Comparison of ENCODE assay signal across 7 mouse cellular contexts in genomic region chr3:95674236-95674635, GRCm38 (mm10). TPM values are rescaled to one million over a fixed set of nuclear protein-coding genes. Genes with fewer than 3 reads are reported as not detected.
DNase-seq lines count a peak whose midpoint lies in the region; ATAC-seq and TF ChIP-seq lines count a peak whose summit lies in the region.

No protein-coding gene starts in this region.

- TF ChIP-seq EP300 in CH12.LX (IDR thresholded peaks at IDR 0.05; ENCODE audit: low read length), result peak; percentile 42; the same call in 1 of the 2 replicates

- no peaks in the 10 kb centered on the region for H3K27me3 ChIP-seq in CH12.LX (replicated peaks)
- H3K27me3 ChIP-seq in forebrain, embryonic 16.5 days (replicated peaks; ENCODE audit: control insufficient read depth, insufficient read depth, low read length), result no peaks in the 10 kb centered on the region
- H3K27me3 ChIP-seq in hindbrain, embryonic 13.5 days, result no peaks in the 10 kb centered on the region
- H3K27me3 ChIP-seq in liver, embryonic 11.5 days (replicated peaks; ENCODE audit: control insufficient read depth, insufficient read depth, low read length), result no peaks in the 10 kb centered on the region

- H3K4me3 ChIP-seq in CH12.LX (replicated peaks in 1 of 3; ENCODE audit: low read depth in 2 of 3, low read length in 2 of 3, poor library complexity in 1 of 3), result no peak overlapping the region
- no peak overlapping the region for H3K4me3 ChIP-seq in forebrain, embryonic 16.5 days (replicated peaks; ENCODE audit: low read length)
- no peak overlapping the region for H3K4me3 ChIP-seq in hindbrain, embryonic 13.5 days
- peak overlapping the region; percentile 31 for H3K4me3 ChIP-seq in liver, embryonic 11.5 days (ENCODE audit: low read depth, low read length)

- H3K9me3 ChIP-seq in CH12.LX (replicated peaks; ENCODE audit: low read length), result no peaks in the 10 kb centered on the region
- H3K9me3 ChIP-seq in forebrain, embryonic 16.5 days (ENCODE audit: control insufficient read depth, low read length), result no peaks in the 10 kb centered on the region
- no peaks in the 10 kb centered on the region for H3K9me3 ChIP-seq in hindbrain, embryonic 13.5 days
- no peaks in the 10 kb centered on the region for H3K9me3 ChIP-seq in liver, embryonic 11.5 days (ENCODE audit: control insufficient read depth, low read length)

- TF ChIP-seq RAD21 in CH12.LX (IDR thresholded peaks at IDR 0.05; ENCODE audit: low read depth, low read length), result no peak

- peaks cover 14% of the 10 kb centered on the region for H3K79me2 ChIP-seq in CH12.LX (replicated peaks; ENCODE audit: control insufficient read depth, extremely low read depth, insufficient read depth, poor library complexity, severe bottlenecking)

- peak overlapping the region; percentile 88 for H3K27ac ChIP-seq in CH12.LX (ENCODE audit: insufficient read depth, low read depth)
- peak overlapping the region; percentile 37; the same call in 1 of the 2 replicates for H3K27ac ChIP-seq in forebrain, embryonic 16.5 days (ENCODE audit: low read length)
- H3K27ac ChIP-seq in hindbrain, embryonic 13.5 days, result peak overlapping the region; percentile 66
- peak overlapping the region; percentile 87 for H3K27ac ChIP-seq in liver, embryonic 11.5 days (ENCODE audit: low read depth, low read length)

- ATAC-seq in forebrain, embryonic 16.5 days, result no peak
- ATAC-seq in hindbrain, embryonic 13.5 days (ENCODE audit: low FRiP score), result no peak
- peak; percentile 90 for ATAC-seq in liver, embryonic 11.5 days (replicated peaks; ENCODE audit: low FRiP score)
- peak; percentile 71 for ATAC-seq in neutrophil, adult 5-6 weeks (ENCODE audit: extremely low read depth, insufficient number of reproducible peaks, low FRiP score, poor library complexity, severe bottlenecking)

- H3K36me3 ChIP-seq in CH12.LX (replicated peaks in 1 of 2; ENCODE audit: control insufficient read depth in 1 of 2, insufficient read depth in 1 of 2, low read length in 1 of 2), result peaks cover 0 to 13% of the 10 kb centered on the region in 2 experiments
- H3K36me3 ChIP-seq in forebrain, embryonic 16.5 days (ENCODE audit: control insufficient read depth, insufficient read depth), result no peaks in the 10 kb centered on the region; the same call in 1 of the 2 replicates
- peaks cover 29% of the 10 kb centered on the region for H3K36me3 ChIP-seq in hindbrain, embryonic 13.5 days
- H3K36me3 ChIP-seq in liver, embryonic 11.5 days (ENCODE audit: control insufficient read depth, insufficient read depth, low read length), result peaks cover 3% of the 10 kb centered on the region; the same call in 1 of the 2 replicates

- peak overlapping the region; percentile 87 for H3K9ac ChIP-seq in CH12.LX (ENCODE audit: insufficient read depth, low read depth)
- H3K9ac ChIP-seq in forebrain, embryonic 16.5 days (replicated peaks; ENCODE audit: low read depth, low read length), result no peak overlapping the region
- 0 out of 2 replicates have a peak overlapping the region, but pooled peaks have one; percentile 5 for H3K9ac ChIP-seq in hindbrain, embryonic 13.5 days
- H3K9ac ChIP-seq in liver, embryonic 11.5 days (ENCODE audit: low read depth, low read length), result peak overlapping the region; percentile 66

- WGBS in forebrain, embryonic 16.5 days, result 67% methylated on average over 2 of the region's 2 CpGs
- 29% methylated on average over 2 of the region's 2 CpGs for WGBS in hindbrain, embryonic 13.5 days
- 4% methylated on average over 2 of the region's 2 CpGs for WGBS in liver, embryonic 11.5 days

- DNase-seq in CH12.LX (ENCODE audit: extremely low read depth) (peak; percentile 94), adipocyte (ENCODE audit: low spot score) (peak; percentile 89)
- DNase-seq in liver, embryonic 11.5 days (ENCODE audit: low spot score), result peak; percentile 78
- no peak for DNase-seq in right cerebral cortex, adult 2 months (ENCODE audit: low spot score in 2 of 2)

- dilution Hi-C loops in CH12.LX (cut with MboI; ENCODE audit: extremely low pct_ligation_motif_present, extremely low pct_unique_long_range_greater_than_20kb, low sequenced_read_pairs), result no loop called here

- peaks cover 37 to 77% of the 10 kb centered on the region in 2 experiments for H3K4me1 ChIP-seq in CH12.LX (ENCODE audit: control insufficient read depth in 1 of 2, insufficient read depth in 2 of 2)
- H3K4me1 ChIP-seq in forebrain, embryonic 16.5 days (replicated peaks; ENCODE audit: control insufficient read depth, insufficient read depth, low read length), result 0 out of 2 replicates have a peak, but pooled peaks cover 3% of the 10 kb centered on the region
- peaks cover 31% of the 10 kb centered on the region for H3K4me1 ChIP-seq in hindbrain, embryonic 13.5 days (replicated peaks)
- H3K4me1 ChIP-seq in liver, embryonic 11.5 days (replicated peaks; ENCODE audit: control insufficient read depth, insufficient read depth, low read length), result peaks cover 55% of the 10 kb centered on the region

- no peak for TF ChIP-seq POLR2A in CH12.LX (IDR thresholded peaks at IDR 0.05; ENCODE audit: low read depth, low read length)

- no peak for TF ChIP-seq CTCF in CH12.LX (conservative IDR thresholded peaks at IDR 0.05 in 1 of 2, IDR thresholded peaks at IDR 0.05 in 1 of 2; ENCODE audit: low read depth in 2 of 2, low read length in 2 of 2)

- peak overlapping the region; percentile 98 for H3K4me2 ChIP-seq in CH12.LX (ENCODE audit: insufficient read depth, low read depth, poor library complexity, severe bottlenecking)
- H3K4me2 ChIP-seq in forebrain, embryonic 16.5 days (ENCODE audit: low read length), result no peak overlapping the region
- H3K4me2 ChIP-seq in hindbrain, embryonic 13.5 days, result no peak overlapping the region
- peak overlapping the region; percentile 71 for H3K4me2 ChIP-seq in liver, embryonic 11.5 days

- in situ Hi-C loops in CH12.LX (cut with MboI; ENCODE audit: low pct_ligation_motif_present, low pct_unique_long_range_greater_than_20kb, low sequenced_read_pairs), result no loop called here

TF ChIP-seq in CH12.LX, 34 proteins besides CTCF, POLR2A, EP300 and RAD21:
- TF ChIP-seq USF1 (IDR thresholded peaks at IDR 0.05; ENCODE audit: low read depth, low read length) (peak; percentile 34), BHLHE40 (IDR thresholded peaks at IDR 0.05; ENCODE audit: low read depth, low read length) (peak; percentile 85), CHD2 (IDR thresholded peaks at IDR 0.05; ENCODE audit: low read length) (peak; percentile 62; the same call in 1 of the 2 replicates), SMC3 (IDR thresholded peaks at IDR 0.05; ENCODE audit: low read depth, low read length) (no peak), TCF12 (IDR thresholded peaks at IDR 0.05; ENCODE audit: low read depth, low read length) (peak; percentile 79), ETS1 (conservative IDR thresholded peaks at IDR 0.05; ENCODE audit: low read depth, low read length) (peak; percentile 90), SIN3A (IDR thresholded peaks at IDR 0.05; ENCODE audit: low read length) (no peak), MAZ (IDR thresholded peaks at IDR 0.05; ENCODE audit: low read depth, low read length) (peak; percentile 92), ELF1 (IDR thresholded peaks at IDR 0.05; ENCODE audit: low read depth, low read length) (peak; percentile 70), HCFC1 (IDR thresholded peaks at IDR 0.05; ENCODE audit: low read depth, low read length) (no peak), UBTF (IDR thresholded peaks at IDR 0.05; ENCODE audit: low read depth, low read length) (no peak), RCOR1 (conservative IDR thresholded peaks at IDR 0.05; ENCODE audit: low read depth, low read length) (no peak)

RNA-seq across cellular contexts. Expression of gene Adamtsl4, which starts 13.5 kb away (rescaled TPM):
- total RNA-seq in CH12.LX (2012; rRNA removed) (0.85 and 1.1 TPM in 2 replicates), CH12.LX (2014; rRNA removed) (not detected in 2 replicates)
- polyA plus RNA-seq in CH12.LX (2012; ENCODE audit: insufficient read length, low read depth), result 0.10 TPM in 1 of 2 replicates, not detected in the other
- polyA plus RNA-seq in forebrain, embryonic 16.5 days (2015; fragmentation: Nextera tagmentation; extraction: Ambion mirVana), result 0.48 and 1.2 TPM in 2 replicates
- 0.98 and 1.0 TPM in 2 replicates for polyA plus RNA-seq in hindbrain, embryonic 13.5 days (2015; fragmentation: Nextera tagmentation; extraction: Ambion mirVana)
- polyA plus RNA-seq in liver, embryonic 11.5 days (2014; fragmentation: Nextera tagmentation; extraction: Ambion mirVana), result 0.38 and 1.2 TPM in 2 replicates
- total RNA-seq in neutrophil, adult 5-6 weeks (2017), result 0.47 and 0.74 TPM in 2 replicates

RNA-seq across cellular contexts. Expression of gene Mcl1, which starts 15.6 kb away (rescaled TPM):
- 95.9 and 114 TPM in 2 replicates for total RNA-seq in CH12.LX (2012; rRNA removed)
- 223 and 225 TPM in 2 replicates for total RNA-seq in CH12.LX (2014; rRNA removed)
- 188 and 197 TPM in 2 replicates for polyA plus RNA-seq in CH12.LX (2012; ENCODE audit: insufficient read length, low read depth)
- polyA plus RNA-seq in forebrain, embryonic 16.5 days (2015; fragmentation: Nextera tagmentation; extraction: Ambion mirVana), result 43.4 and 48.3 TPM in 2 replicates
- 49.3 and 54.2 TPM in 2 replicates for polyA plus RNA-seq in hindbrain, embryonic 13.5 days (2015; fragmentation: Nextera tagmentation; extraction: Ambion mirVana)
- polyA plus RNA-seq in liver, embryonic 11.5 days (2014; fragmentation: Nextera tagmentation; extraction: Ambion mirVana), result 52.2 and 57.7 TPM in 2 replicates
- total RNA-seq in neutrophil, adult 5-6 weeks (2017), result 1,463 and 1,559 TPM in 2 replicates

RNA-seq across cellular contexts. Expression of gene Ensa, which starts 49.4 kb away (rescaled TPM):
- total RNA-seq in CH12.LX (2012; rRNA removed) (51.5 and 53.9 TPM in 2 replicates), CH12.LX (2014; rRNA removed) (57.8 and 60.8 TPM in 2 replicates)
- polyA plus RNA-seq in CH12.LX (2012; ENCODE audit: insufficient read length, low read depth), result 58.4 and 62.6 TPM in 2 replicates
- polyA plus RNA-seq in forebrain, embryonic 16.5 days (2015; fragmentation: Nextera tagmentation; extraction: Ambion mirVana), result 113 and 124 TPM in 2 replicates
- 106 and 108 TPM in 2 replicates for polyA plus RNA-seq in hindbrain, embryonic 13.5 days (2015; fragmentation: Nextera tagmentation; extraction: Ambion mirVana)
- polyA plus RNA-seq in liver, embryonic 11.5 days (2014; fragmentation: Nextera tagmentation; extraction: Ambion mirVana), result 51.3 and 55.8 TPM in 2 replicates
- total RNA-seq in neutrophil, adult 5-6 weeks (2017), result 148 and 157 TPM in 2 replicates

Comparison
In these comparisons a context has a peak if more than half of its experiments do, and no peak if none do; other contexts are left out.
1. DNase-seq: peak in CH12.LX (single experiment), adipocyte (single experiment) and liver, embryonic 11.5 days (single experiment); none in right cerebral cortex, adult 2 months (0 of 2).
2. H3K27ac ChIP-seq: peak in every context shown above with its lines; median percentile 88 in CH12.LX; 87 in liver, embryonic 11.5 days; 66 in hindbrain, embryonic 13.5 days; 37 in forebrain, embryonic 16.5 days.
3. H3K4me2 ChIP-seq: peak in CH12.LX (single experiment) and liver, embryonic 11.5 days (single experiment); none in forebrain, embryonic 16.5 days (single experiment) and hindbrain, embryonic 13.5 days (single experiment).
4. ATAC-seq: peak in liver, embryonic 11.5 days (single experiment) and neutrophil, adult 5-6 weeks (single experiment); none in forebrain, embryonic 16.5 days (single experiment) and hindbrain, embryonic 13.5 days (single experiment).